Mouse (Mus musculus) spleen, adult 2 months (tissue): ENCODE data around the gene Ciart.

ENCODE experiments used
- CTCF ChIP-seq: fragments of 200-500 bp; IDR thresholded peaks from 2 replicates; pipeline ENCODE4 v1.5.1; 2011; ENCODE audit warnings: mild to moderate bottlenecking, inconsistent platforms; ENCODE audit not compliant: insufficient read depth, insufficient read length, insufficient replicate concordance; ENCODE audit errors: extremely low read depth
- POLR2A ChIP-seq: fragments of 200-500 bp; IDR thresholded peaks from 2 replicates; pipeline ENCODE4 v1.6.1; 2011; ENCODE audit warnings: low read depth, low read length, inconsistent platforms

- no peak for TF ChIP-seq CTCF
- no peak for TF ChIP-seq POLR2A
These were observed 12.5 kb upstream of the Ciart start for GRCm38 (mm10) chr3:95894317-95895160.
